Mouse (Mus musculus): Measurements from ENCODE around the gene Cic.
"Not testable (repeated sequence)": the region's sequence is repeated elsewhere in the genome, so short reads cannot be mapped to it uniquely, and the experiment has no call there.

The Cic gene

GRCm38 (mm10) chr7:25244562-25245369, 22.7 kb upstream of the Cic start:
- no peak for DNase-seq

DNA sequence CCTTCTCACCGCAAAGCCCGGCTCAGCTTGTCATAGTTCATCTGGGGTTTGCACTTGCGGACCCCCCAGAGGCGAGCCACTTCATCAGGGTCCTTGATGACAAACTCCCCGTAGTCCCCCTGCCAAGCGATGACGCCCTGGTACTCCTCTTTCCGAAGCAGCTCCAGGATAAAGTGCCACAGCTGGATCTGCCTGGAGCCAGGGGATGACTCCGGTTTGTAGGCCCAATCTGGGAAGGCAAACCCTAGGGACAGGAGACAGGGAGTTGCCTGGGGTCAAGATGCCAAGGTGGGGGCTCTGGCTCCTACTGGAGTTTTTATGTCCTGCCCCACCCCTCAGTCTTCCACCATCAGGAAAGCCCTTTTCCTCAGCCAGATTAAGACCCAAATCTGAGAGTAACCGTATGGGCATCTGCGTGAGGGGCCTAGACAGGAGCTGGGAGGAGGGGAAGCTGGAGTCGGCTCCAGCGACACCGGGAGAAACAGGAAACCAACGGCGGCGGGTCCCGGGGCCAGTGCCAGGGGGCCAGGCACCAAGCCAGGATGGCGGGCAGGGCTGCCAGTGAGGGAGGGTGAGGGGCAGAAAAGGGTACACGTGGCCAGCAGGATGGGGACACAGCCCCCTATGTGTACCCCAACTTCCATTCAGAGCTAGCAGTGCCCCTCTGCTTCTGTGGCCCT, 21.3 kb upstream of the Cic start:
- no peak for DNase-seq

DNA sequence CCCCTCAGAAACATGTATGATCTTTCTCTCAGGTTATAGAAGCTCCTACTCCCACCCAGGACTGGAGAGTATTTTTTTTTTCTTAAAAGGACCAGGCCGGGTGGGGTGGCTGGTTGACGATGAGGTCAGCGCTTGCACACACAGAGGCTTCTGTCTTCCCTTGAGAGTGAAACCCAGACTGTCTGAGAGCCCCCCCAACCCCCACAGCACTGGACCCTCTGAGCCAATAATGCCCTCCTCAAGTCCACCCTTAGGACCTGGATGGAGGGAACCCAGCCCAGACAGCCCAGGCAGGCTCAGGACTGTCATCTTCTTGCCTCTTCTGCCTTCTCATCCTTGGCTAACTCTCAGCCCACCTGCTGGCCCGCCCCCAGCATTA, 20.8 kb upstream of the Cic start:
- no peak for DNase-seq

- DNase-seq = no peak
These were observed 20.0 kb upstream of the Cic start for GRCm38 (mm10) chr7:25247498-25247897.

- DNase-seq = peak in 1 of 2 experiments; percentile 17
These were observed 19.4 kb upstream of the Cic start for GRCm38 (mm10) chr7:25248018-25248647.

- no peak for DNase-seq
These were observed 18.6 kb upstream of the Cic start for GRCm38 (mm10) chr7:25248846-25249313.

DNA sequence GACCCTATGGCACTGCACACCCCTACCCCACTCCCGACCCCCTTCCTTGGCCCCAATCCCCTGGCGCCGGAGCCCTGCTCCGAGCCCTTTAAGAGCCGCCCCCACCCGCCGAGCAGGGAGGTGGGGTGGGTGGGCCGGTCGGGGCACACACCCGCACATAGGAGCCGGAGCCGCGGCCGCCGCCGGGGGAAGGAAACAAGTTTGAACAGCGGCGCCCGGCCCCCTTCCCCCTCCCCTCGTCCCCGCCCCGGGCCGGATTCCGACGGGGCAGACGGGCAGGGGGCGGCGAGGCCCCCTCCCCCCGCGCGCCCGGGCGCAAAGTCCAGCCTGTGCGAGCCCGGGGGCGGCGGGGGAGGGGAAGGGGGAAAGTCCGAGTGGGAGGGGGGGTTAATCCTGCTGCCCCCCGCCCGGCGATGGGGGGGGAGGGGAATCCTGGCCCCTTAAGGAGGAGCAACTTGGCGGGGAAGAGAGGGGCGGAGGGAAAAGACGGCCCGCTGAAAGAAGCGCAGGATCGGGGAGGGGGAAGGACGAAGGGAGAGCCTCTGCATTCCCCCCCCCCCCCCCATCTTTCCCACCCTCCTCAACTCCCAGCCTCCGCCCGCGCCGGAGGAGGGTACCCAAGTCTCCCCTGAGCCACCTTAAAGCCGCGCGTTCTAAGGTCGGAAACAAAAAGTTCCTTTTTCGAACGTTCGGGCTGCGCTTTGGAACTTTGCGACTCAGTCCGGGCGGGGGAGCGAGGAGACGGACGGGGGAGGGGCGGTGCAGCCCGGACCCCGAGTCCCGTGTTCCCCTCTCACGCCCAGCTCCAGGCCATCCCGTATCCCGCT, 18.0 kb upstream of the Cic start:
- peak; percentile 75 to 76 for DNase-seq

DNA sequence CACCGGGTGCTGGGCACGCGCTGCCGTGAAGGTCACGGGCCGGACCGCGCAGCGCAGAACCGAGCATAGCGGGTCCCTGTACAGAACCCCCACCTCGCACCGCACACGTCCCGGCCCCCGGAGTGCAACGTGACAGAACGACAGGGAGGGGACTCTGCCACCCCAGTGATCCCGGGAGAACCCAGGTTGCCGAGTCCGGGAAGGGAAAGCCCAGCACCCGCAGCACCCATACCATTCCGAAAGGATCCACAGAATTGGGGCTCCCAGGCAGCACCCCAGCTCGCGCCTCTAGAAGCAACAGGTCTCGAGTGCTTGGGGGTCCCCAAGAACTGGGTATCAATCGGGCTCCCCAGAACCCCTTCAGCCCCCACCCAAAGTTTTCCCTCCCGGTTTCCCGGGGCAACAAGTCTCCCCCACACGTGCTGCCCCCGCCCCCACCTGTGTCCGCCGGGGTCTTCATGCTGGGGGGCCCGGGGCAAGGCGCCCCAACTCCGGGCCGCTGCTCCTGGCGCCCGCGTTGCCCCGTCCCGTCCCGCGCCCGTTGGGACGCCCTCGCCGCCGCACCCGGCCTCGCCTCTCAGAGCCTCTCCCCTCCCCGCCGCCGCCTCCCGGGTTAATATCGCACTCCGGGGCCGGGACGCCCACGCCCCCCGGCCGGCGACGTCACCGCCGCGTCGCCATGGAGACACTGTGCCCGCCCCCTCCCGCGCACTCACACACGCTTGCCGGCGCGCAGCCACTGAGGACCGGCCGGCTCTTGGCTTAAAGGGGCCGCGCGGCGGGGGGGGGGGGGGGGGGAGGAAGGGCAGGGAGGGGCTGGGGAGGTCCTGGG, 17.1 kb upstream of the Cic start, which contains the start of gene Erf:
Erf (minus strand) TSS at position 621 of the 832 bp plus-strand sequence.
- peak; percentile 96 to 97 for DNase-seq

- DNase-seq = peak; percentile 19 to 20
These were observed 16.3 kb upstream of the Cic start for GRCm38 (mm10) chr7:25251071-25251791.

- no peak for DNase-seq
These were observed 15.7 kb upstream of the Cic start for GRCm38 (mm10) chr7:25251822-25252221.

DNA sequence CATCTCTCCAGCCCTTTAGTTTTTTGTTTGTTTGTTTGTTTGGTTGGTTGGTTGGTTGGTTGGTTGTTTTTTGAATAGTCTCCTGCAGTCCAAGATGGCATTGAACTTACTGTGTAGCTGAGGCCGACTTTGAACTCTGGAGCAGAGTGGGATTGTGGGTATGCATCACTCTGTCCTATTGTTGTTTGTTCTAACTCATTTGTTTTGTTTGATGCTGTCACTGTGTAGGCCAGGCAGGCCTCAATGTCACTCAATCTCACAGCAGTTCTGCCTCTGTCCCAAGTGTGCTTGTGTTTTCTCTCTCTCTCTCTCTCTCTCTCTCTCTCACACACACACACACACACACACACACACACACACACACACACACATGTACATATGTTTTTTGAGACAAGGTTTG, 5.6 kb upstream of the Cic start:
- no peak for DNase-seq

- no peak for DNase-seq
These were observed 3.3 kb upstream of the Cic start for GRCm38 (mm10) chr7:25263968-25264870.

DNA sequence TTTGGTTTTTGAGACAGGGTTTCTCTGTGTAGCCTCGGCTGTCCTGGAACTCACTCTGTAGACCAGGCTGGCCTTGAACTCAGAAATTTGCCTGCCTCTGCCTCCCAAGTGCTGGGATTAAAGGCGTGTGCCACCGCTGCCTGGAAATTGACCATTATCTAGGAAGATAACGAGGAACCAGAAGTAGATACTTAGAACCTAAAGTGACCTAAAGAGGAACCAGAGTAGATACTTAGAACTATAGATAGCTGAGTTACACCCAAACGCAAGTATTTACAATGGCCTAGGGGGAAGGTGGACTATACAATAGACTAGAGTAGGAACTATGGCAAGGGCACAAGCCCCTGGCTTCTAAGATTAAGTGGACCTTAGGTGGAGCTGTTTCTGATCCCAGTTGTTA, 1.8 kb upstream of the Cic start:
- DNase-seq = not testable (repeated sequence)

DNA sequence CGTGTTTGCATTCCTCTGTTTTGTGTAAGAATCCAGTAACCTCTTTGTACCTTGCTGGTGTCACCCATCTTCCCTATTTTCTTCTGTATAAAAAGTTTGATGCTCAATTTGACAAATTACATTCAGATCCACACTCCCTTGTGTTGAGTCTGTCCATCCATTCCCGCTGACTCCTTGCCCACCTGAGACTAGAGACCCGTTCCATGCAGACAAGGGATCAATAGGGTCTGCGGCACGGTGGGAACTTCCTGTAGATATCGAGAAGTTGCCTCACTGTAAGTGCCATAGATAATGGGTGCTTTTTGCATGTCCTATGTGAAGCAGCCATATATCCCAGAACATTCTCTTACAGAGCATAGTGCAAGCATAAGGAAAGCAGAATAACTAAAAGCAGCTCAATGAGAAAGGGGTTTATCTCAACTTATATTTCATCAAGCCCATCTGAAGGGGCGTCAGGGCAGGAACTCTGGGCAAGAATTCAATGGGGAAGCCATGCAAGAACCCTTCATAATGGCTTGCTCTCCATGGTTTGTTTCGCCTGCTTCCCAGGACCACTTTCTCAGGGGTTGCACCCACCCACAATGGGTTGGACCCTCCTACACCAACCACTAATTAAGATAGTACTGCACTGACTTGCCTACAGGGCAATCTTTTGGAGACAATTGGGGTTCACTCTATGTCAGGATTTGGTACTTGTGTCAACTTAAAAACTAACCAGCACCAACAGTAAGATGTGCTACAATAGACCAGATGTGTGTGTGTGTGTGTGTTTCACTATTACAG, 1.1 kb upstream of the Cic start:
- no peak for DNase-seq

DNA sequence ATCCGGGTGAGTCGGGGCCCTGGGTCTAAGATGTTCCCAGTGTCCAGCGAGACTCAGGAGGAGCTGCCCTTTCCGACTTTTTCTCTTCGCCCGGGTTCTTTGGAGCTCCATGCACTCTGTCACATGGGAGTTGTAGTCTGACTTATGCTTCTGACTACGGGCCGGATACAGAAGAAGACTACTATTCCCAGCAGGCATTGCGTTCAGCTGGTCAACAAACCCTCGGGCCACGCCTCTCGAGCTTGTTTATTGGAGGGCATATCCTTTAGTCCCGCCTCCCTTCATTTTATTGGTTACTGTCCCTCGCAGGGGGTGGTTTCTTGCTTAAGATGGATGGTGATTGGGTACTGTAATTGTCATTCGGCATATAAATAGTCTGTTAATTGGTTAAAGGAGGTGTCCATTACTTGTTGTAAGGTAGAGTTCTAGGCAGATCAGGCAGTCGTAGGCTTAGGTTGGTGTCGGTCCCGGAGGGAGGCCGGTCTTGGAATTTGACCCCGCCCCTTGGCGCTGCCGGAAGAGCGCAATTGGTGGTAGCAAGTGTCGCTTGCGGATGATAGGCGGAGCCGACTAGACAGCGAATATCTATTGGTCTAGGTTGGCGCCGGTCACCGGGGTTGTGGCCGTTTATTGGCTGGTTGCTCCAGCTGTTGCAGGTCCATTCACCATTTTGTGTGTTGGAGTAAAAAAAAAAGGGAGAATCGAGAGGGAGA, 403 bp downstream of the Cic start:
- peak; percentile 97 to 98 for DNase-seq

DNA sequence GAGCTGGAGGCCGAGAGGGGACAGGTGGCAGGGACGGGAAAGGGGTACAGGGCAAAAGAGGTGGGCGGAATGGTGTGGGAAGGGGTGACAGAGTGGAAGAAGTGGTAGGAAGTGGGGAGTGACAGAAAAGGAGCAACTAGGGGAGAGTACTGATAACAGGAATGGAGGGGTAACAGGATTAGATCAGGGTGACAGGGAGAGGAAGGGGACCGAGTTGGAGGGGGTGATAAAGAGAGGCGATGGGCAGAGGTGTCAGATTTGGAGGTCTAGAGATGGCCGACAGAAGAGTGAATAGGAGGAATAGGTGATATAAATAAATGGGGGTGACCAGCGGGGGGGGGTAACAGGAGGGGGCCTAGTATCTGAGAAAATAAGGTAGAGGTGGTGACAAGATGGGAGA, 1.1 kb downstream of the Cic start:
- DNase-seq = no peak

GRCm38 (mm10) chr7:25269029-25269428, 1.5 kb downstream of the Cic start:
- peak in 1 of 2 experiments; percentile 30 for DNase-seq

- DNase-seq = peak; percentile 48 to 49
These were observed 2.2 kb downstream of the Cic start for GRCm38 (mm10) chr7:25269545-25270271.
